Mouse (Mus musculus) heart, postnatal 0 days (tissue): ENCODE data around the gene Carmil1.

ENCODE experiments used
- CTCF ChIP-seq: IDR thresholded peaks from 2 replicates; pipeline ENCODE4 v1.5.1; 2016; ENCODE audit warnings: antibody characterized with exemption, control low read depth, low read depth
- EP300 ChIP-seq: IDR thresholded peaks from 2 replicates; pipeline ENCODE4 v1.6.1; 2016; ENCODE audit warnings: antibody characterized with exemption, low read depth

DNA sequence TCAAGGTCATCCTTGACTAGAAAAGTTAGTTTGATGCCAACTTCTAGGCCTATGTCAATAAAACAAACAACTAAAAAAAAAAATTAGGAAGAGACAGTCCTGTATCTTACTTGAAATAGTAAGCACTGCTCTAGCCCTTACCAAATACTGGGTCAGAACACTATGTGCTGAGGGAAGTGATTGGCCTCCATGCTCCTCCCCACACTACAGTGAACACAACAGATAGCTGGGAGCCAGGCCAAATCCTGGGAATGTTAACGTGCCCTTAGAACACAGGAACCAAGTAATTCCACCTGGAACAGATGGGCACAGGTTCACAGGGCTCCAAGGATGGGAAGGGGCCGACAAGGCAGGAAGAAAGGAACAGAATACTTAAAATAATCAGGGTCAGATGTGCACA is 136.5 kb downstream of the Carmil1 start:
- no peak for TF ChIP-seq CTCF
- TF ChIP-seq EP300, result no peak
